Mouse (Mus musculus): ENCODE results near the gene Derl3. TPM values are rescaled to one million over a fixed set of nuclear protein-coding genes. Genes with fewer than 3 reads are reported as not detected.

Derl3 gene
- total RNA-seq, 4 experiments from 2014 or later, result 1.1 TPM; not detected in 3

DNA sequence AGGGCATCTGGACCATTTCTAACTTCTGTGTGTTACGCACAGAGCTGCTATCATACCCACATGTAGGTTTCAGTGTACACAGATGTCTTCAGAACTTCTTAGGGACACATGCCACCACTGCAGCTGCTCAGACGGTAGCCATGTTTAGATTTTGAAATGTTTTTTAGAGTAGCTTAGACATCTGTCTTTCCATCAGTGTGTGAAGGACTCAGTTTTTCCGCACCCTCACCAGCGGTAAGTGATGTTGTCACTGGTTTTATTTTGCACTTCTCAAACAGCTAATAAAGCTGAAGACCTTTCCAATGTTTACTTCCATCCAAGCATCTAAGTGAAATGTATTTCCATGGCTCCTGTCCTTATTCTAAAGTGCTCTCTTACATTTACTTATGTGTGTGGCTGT is 13.7 kb downstream of the Derl3 start:
- DNase-seq (ENCODE audit: low spot score in 2 of 2), result no peak

- no peak for DNase-seq (ENCODE audit: low spot score in 2 of 2)
Observed at GRCm38 (mm10) chr10:75910698-75911097, 17.5 kb downstream of the Derl3 start.

- no peak for DNase-seq (ENCODE audit: low spot score in 2 of 2)
Observed at GRCm38 (mm10) chr10:75913013-75913589, 19.9 kb downstream of the Derl3 start.

GRCm38 (mm10) chr10:75915557-75915956 is 22.3 kb downstream of the Derl3 start:
- no peak for DNase-seq (ENCODE audit: low spot score in 2 of 2)

DNA sequence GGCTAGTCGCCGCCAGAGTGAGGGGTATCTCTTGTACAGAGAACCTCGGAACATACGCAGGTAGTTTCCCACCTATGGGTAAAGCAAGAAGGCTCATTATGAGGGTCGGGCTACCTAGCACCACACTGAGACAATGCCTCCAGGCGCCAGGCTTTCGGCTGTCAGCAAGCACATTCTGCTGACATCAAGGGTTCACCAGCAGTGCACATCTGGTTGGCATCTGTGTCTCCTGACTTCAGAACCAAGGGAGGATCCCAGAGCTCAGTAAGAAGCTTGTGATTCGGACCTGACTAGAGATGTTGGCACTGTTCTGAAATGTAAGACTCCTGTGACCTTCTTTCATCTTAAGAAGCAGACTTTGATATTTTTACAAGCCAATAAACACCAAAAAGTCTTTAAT is 23.6 kb downstream of the Derl3 start:
- DNase-seq (ENCODE audit: low spot score in 2 of 2), result no peak

DNA sequence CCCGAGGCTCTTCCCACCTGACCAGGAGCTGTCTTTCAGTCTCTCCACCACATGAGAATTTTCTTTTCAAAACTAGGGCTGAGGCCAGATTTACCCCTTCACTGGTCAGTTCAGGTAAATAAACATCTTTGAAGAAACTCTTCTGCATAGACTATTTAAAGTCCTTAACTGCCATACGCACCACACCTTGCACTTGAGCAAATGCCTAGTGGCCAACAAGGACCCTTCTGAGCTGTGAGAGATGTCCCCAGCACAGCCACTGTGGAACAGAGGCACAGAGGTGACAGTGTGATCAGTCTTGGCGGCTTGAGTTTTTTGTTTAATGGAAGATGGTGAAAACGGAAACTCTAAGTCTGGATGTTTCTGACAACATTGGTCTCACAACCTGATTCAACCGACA is 25.8 kb downstream of the Derl3 start:
- no peak for DNase-seq (ENCODE audit: low spot score in 2 of 2)

DNA sequence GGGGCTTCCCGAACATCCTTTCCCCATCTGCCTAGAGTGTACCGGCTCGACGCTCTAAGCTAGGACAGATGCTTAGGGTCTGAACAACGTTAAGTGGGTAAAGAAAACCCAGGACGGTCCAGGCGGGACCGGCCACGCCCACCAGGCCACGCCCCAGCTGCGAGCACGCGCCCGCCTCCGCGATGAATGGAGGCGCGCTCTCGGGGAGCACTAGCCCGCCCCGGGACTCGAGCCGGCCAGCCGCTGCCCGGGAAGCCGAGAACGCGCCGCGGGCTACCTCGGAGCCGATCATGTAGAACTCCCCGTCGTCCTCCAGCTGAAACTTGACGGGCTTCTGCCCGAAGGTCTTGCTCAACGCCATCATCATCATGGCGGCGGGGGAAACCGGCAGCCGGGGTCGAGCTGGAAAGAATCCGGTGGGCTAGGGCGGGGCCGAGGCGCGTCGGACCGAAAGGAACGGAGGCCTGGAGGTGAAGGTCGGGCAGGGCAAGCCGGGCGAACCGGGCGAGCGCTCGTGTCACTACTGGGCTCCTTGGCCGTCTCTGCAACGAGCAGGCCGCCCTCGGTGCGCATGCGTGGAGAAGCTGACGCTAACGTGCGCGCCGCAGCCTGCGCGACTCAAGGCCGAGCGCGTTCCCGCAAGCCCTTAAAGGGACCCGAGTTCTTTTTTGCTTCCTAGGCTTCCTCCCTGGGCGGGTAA is 28.0 kb downstream of the Derl3 start, which contains the start of gene Smarcb1:
Gene Smarcb1 (minus strand): TSS at position 592 of the 700 bp plus-strand sequence.
- DNase-seq (ENCODE audit: low spot score in 2 of 2), result peak; percentile 91 to 94

GRCm38 (mm10) chr10:75921726-75922560 is 28.7 kb downstream of the Derl3 start:
- no peak for DNase-seq (ENCODE audit: low spot score in 2 of 2)

DNA sequence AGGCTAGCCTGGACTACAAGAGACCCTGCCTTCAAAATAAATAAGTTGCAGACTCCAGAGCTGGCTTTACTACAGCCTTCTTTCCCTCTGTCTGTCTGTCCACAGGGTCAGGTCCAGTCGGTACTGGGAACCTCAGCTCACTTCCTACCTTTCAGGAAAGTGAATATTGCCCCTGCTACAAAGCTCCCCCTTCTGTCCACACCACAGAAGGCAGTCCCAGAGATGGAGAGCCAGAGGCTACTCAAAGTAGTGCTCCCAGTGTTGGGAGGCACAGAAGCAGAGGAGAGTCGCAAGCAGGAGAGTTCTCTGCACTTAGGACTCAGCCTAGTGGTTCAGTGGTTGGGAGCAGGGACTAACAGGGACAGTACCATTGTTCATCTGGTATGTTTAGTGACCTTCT is 31.1 kb downstream of the Derl3 start:
- DNase-seq (ENCODE audit: low spot score in 2 of 2), result no peak

- DNase-seq (ENCODE audit: low spot score in 2 of 2), result no peak
Observed at GRCm38 (mm10) chr10:75926396-75926795, 33.2 kb downstream of the Derl3 start.

DNA sequence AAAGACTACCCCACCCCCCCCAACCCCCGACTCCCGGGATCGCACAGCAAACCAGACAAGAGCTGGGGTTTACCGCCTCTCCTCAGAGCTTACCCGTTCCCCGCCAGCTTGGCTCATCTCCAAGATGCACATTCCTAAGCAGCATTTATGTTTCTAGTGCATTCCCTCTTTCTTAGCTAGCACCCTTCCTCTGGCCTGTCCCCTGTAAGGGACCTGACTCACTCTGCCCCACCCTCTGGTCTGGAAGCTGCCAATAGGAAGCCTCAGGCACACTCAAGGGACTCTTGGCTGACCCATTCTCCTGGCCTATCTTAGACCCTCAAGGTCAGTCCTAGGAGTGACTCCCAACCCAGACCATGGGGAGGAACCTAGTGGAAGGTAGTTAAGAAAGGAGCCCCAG is 37.1 kb downstream of the Derl3 start:
- no peak for DNase-seq (ENCODE audit: low spot score in 2 of 2)

- no peak for DNase-seq (ENCODE audit: low spot score in 2 of 2)
Observed at GRCm38 (mm10) chr10:75931311-75931710, 38.1 kb downstream of the Derl3 start.

DNA sequence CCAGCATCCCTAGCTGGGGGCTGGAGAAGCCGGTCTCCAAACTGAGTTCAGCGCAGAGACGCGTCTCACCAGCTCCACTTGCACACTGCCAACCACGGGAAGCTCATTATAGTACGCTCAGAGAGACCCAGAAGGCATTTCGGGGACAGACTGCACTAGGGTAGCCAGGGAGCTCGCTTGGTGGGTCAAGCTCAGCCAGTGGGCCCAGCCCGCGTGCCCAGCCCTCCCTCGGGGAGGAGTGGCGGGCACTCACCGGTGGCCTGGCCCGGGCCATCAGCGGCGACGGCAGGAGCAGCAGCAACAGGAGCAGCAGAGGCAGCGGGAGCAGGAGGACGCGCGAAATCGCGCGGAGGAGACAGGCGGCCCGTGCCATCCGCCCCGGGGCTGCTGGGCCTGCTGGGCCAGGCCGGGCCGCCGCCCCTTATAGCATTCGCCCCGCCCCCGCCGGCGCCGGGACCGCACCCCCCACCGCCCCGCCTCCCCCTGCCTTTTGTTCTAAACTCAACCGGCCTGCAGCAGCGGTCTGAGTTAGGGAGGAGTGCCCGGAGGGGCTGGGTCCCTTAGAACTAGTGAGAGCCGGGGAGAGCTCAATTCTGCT is 39.0 kb downstream of the Derl3 start:
- no peak for DNase-seq (ENCODE audit: low spot score in 2 of 2)

DNA sequence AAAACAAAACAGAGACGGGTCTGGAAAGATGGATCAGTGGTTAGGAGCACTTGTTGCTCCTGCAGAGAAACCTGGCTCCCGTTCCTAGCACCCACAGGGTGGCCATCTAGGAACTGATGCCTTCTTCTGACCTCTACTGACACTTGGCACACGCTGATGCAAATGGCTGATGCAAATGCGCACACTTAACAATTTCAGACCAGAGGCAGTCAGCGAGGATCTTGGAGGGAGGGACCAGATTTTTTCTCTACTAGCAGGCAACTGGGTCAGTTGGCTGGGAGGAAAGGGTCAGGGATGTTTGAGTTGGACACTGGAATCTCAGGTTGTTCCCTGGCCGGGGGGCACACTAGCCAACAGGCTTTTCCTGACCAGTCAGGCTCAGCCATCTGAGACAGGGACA is 39.7 kb downstream of the Derl3 start, which contains the start of gene Chchd10:
Gene Chchd10 (plus strand): TSS at position 240 of the 400 bp plus-strand sequence.
- no peak for DNase-seq (ENCODE audit: low spot score in 2 of 2)

DNA sequence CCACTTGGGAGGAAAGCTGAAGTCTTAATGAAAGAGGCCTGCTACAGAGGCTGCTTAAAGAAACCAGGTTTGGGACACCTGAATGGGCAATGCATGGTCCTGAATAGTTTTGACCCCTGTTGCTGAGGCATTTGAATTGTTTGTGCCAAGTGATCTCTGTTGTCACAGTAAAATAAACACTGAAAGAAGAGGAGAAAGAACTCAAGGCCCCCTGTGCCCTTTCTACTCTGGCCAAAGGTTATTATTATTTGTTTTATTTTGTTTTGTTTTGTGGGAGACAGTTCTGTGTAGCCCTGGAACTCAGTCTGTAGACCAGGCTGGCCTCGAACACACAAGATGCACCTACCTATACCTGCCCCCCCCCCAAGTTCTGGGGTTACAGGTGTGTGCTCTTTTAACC is 41.8 kb downstream of the Derl3 start:
- DNase-seq (ENCODE audit: low spot score in 2 of 2), result no peak

DNA sequence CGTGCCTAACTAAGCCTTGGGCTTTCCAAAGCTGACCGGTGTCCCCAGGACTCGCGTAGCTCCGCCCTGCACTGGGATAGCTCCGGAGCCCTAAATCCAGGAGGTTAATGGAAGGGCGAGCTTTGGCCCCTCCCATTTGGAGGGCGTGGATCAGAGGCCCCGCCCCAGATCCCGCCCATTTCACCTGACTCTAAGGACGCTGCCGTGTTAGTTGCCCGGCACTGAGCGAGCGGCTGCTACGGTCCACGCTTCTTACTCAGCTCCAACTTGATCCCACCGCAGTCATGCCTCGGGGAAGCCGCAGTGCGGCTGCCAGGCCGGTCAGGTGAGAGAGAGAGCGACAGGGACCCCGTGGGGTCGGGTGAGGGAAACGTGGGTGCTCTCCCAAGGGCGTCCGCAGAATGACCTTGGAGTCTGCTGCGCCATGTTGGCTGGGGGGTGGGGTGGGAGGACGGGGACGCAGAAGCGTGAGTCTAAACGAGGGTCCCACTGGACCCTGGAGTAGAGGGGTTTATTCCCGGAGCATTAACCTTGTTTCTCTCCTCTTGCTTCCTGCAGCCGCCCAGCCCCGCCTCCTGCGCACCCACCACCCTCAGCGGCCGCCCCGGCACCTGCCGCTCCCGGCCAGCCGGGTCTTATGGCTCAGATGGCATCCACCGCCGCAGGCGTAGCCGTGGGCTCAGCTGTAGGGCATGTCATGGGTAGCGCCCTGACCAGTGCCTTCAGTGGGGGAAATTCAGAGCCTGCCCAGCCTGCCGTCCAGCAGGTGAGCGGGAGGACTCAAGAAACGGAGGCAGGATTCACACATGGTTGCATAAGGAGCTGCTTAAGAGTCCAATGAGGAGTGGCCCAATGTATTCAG is 42.7 kb downstream of the Derl3 start, which contains the start of gene Mmp11:
Gene Mmp11 (minus strand): TSS at position 817 of the 862 bp plus-strand sequence.
- peak; percentile 57 to 69 for DNase-seq (ENCODE audit: low spot score in 2 of 2)

DNA sequence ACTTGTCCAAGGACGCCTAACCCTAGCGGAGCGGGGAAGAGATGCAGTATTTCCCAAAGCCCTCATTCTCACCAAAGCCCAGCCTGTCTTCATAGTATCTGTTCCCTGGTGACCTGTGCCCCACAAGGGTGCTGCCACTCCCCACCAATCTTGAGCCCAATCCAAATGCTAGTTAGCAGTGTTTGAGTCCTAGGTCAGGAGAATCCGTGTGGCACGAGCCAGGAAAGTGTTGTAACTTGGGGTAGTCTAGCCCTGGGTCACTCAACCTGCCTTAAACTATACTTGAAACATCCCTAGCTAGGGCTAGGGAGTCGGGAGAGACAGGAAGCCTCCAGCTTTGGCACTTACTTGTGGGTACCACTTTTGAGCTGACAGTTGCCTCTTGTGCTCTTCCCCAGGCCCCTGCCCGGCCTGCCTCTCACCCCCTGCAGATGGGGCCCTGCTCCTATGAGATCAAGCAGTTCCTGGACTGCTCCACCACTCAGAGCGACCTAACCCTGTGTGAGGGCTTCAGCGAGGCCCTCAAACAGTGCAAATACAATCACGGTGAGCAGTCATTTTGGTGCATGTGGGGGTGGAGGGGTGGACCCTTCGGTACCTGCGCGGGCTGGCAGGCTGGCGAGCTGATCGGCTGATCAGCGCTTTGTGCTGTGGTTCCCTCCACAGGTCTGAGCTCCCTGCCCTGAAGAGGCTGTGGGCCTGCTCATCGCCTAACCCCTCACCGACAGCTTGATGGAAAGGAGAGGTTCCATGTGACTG is 43.9 kb downstream of the Derl3 start:
- no peak for DNase-seq (ENCODE audit: low spot score in 2 of 2)

DNA sequence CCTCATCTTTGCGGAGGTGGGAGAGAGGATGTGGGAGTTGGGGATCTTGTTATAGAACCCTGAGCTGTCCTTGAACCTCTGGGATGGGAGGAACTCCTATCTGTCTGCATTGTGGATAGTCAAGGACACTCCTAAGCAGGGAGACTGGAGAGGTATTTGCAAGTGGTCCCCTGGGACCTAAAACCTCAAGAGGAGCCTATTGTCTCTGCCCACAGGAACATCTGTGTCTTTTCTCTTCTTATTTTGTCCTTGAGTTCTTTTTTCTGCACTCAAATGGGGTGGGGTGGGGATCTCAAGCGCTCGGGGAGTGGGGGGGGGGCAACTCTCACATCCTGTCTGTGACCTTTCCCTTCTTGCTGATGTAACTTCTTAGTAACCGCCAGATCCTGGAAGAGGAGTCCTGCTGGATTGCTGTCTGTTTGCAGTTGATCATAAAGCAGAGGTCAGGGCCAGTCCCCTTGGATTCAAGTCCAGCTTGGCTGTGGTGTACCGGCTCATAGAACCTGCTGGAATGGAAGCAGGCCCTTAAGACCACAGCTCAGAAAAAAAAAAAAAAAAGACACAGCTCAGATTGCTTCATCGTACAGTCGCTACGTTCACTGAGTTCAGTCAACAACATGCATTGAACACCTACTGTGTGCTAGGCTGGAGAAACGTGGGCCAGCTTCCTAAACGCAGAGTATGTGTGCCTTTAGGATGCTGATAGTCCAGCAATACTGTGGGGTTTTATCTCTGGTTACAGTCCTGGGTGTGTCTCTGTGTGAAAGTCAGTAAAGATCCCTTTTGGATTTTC is 44.8 kb downstream of the Derl3 start:
- no peak for DNase-seq (ENCODE audit: low spot score in 2 of 2)
